Mouse (Mus musculus) cortical plate, adult 2 months (tissue): ENCODE measurements around the gene Zfp273.

ENCODE experiments used
- CTCF ChIP-seq: fragments of 200-500 bp; IDR thresholded peaks from 2 replicates; pipeline ENCODE4 v1.5.1; 2011; ENCODE audit warnings: mild to moderate bottlenecking, control low read depth, low read length; ENCODE audit not compliant: insufficient read depth; ENCODE audit errors: extremely low read depth
- POLR2A ChIP-seq: fragments of 200-500 bp; IDR thresholded peaks from 2 replicates; pipeline ENCODE4 v1.6.1; 2011; ENCODE audit warnings: mild to moderate bottlenecking, low read length, control low read depth; ENCODE audit not compliant: insufficient read depth; ENCODE audit errors: extremely low read depth

DNA sequence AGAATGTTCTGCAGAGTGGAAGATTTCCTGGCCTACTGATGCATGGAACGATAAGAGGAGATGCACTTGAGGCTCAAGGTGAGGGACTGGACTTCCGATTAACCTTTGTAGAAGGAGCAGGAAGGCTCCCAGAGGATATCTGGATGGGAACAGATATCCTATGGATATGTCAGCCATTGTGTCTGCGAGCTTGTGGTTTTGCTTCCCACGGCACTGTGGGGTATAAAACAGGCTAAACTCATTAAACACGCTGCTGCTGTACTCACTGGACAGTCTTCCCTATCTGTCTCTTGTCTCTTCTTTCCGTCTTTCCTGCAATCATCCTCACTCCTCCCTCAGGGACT is 30.2 kb downstream of the Zfp273 start:
- no peak for TF ChIP-seq CTCF
- TF ChIP-seq POLR2A: no peak
